Mouse (Mus musculus) limb, embryonic 11.5 days (tissue): ENCODE results near the gene Nrip2. TPM values are rescaled to one million over a fixed set of nuclear protein-coding genes. Genes with fewer than 3 reads are reported as not detected.

ENCODE experiments used
- ATAC-seq: fragments of 200-750 bp; cut with Nextera tagmentation; 2 replicates; pipeline ENCODE4 v1.8.0; 2017; ENCODE audit warnings: low read depth; ENCODE audit not compliant: insufficient number of reproducible peaks, low FRiP score, low TSS enrichment
- DNase-seq: peaks from one replicate; pipeline ENCODE4 v3.0.0-alpha.2; 2015; ENCODE audit warnings: low spot score
- H3K27ac ChIP-seq: fragments of 300-500 bp; sonication (generic); replicated peaks from 2 replicates; pipeline ENCODE4 v1.5.1; 2014; ENCODE audit warnings: low read depth, mild to moderate bottlenecking, low read length
- H3K27me3 ChIP-seq: fragments of 300-500 bp; sonication (generic); 2 replicates; pipeline ENCODE4 v1.6.1; 2014; ENCODE audit warnings: mild to moderate bottlenecking, low read length, mixed read lengths; ENCODE audit not compliant: control insufficient read depth, insufficient read depth
- H3K36me3 ChIP-seq: fragments of 300-500 bp; sonication (generic); 2 replicates; pipeline ENCODE4 v1.6.1; 2014; ENCODE audit warnings: mild to moderate bottlenecking, low read length, moderate library complexity, mixed read lengths; ENCODE audit not compliant: control insufficient read depth, insufficient read depth
- H3K4me1 ChIP-seq: fragments of 300-500 bp; sonication (generic); 2 replicates; pipeline ENCODE4 v1.6.1; 2014; ENCODE audit warnings: low read length, mixed read lengths; ENCODE audit not compliant: control insufficient read depth, insufficient read depth
- H3K4me2 ChIP-seq: fragments of 300-500 bp; sonication (generic); 2 replicates; pipeline ENCODE4 v1.6.1; 2014; ENCODE audit warnings: low read depth, mild to moderate bottlenecking, moderate library complexity; ENCODE audit not compliant: severe bottlenecking
- H3K4me3 ChIP-seq: fragments of 300-500 bp; sonication (generic); 2 replicates; pipeline ENCODE4 v1.5.1; 2014; ENCODE audit warnings: low read depth, low read length
- H3K9ac ChIP-seq: fragments of 300-500 bp; sonication (generic); 2 replicates; pipeline ENCODE4 v1.6.1; 2014; ENCODE audit warnings: mild to moderate bottlenecking, low read length
- H3K9me3 ChIP-seq: fragments of 300-500 bp; sonication (generic); 2 replicates; pipeline ENCODE4 v1.6.1; 2016; ENCODE audit warnings: low read length; ENCODE audit not compliant: control insufficient read depth
- whole genome bisulfite sequencing: fragments of 180-500 bp; shearing (Covaris S2); extraction: QIAGEN DNeasy Blood & Tissue Kit; methylation state at CpG from one replicate; pipeline ENCODE4 v1.1.7; 2014; 5-methylcytosine and 5-hydroxymethylcytosine counted together
- polyA plus RNA-seq: library from polyadenylated mRNA; unstranded; fragments of >200 nt; fragmentation: Nextera tagmentation; extraction: Ambion mirVana; gene quantifications from 2 replicates; pipeline ENCODE4 v1.2.1, GENCODE M21; 2014

Nrip2 gene
- polyA plus RNA-seq, 1 experiment from 2014 or later = 2.1 TPM

- no peaks in the 10 kb centered on the region for H3K4me1 ChIP-seq
- no peaks in the 10 kb centered on the region for H3K9me3 ChIP-seq
- H3K4me3 ChIP-seq = no peak overlapping the region
- H3K27ac ChIP-seq = no peak overlapping the region
- DNase-seq (no peak), ATAC-seq (no peak)
- H3K27me3 ChIP-seq = no peaks in the 10 kb centered on the region
- no peak overlapping the region for H3K9ac ChIP-seq
- 87% methylated on average over 7 of the region's 7 CpGs for WGBS
- H3K4me2 ChIP-seq = no peak overlapping the region
- peaks cover 14% of the 10 kb centered on the region for H3K36me3 ChIP-seq
Observed at GRCm38 (mm10) chr6:128408544-128409125, 9.5 kb downstream of the Nrip2 start.

- WGBS = 91% methylated on average over 13 of the region's 13 CpGs
- no peak overlapping the region for H3K4me2 ChIP-seq
- H3K9ac ChIP-seq = no peak overlapping the region
- no peak for DNase-seq
- H3K4me1 ChIP-seq = no peaks in the 10 kb centered on the region
- no peak overlapping the region for H3K27ac ChIP-seq
- no peak overlapping the region for H3K4me3 ChIP-seq
- ATAC-seq = no peak
- H3K36me3 ChIP-seq = peaks cover 18% of the 10 kb centered on the region
- no peaks in the 10 kb centered on the region for H3K27me3 ChIP-seq
- no peaks in the 10 kb centered on the region for H3K9me3 ChIP-seq
Observed at GRCm38 (mm10) chr6:128410305-128410704, 11.2 kb downstream of the Nrip2 start.

- Histone ChIP-seq H3K9me3 (no peaks in the 10 kb centered on the region), H3K27me3 (no peaks in the 10 kb centered on the region), H3K9ac (no peak overlapping the region), H3K36me3 (peaks cover 18% of the 10 kb centered on the region), H3K4me3 (no peak overlapping the region), H3K27ac (no peak overlapping the region), H3K4me1 (no peaks in the 10 kb centered on the region), H3K4me2 (no peak overlapping the region)
- ATAC-seq (peak; percentile 46; the same call in 1 of the 2 replicates), DNase-seq (peak; percentile 91)
- WGBS = 25% methylated on average over 3 of the region's 3 CpGs
Observed at GRCm38 (mm10) chr6:128411115-128411514, 12.0 kb downstream of the Nrip2 start.

DNA sequence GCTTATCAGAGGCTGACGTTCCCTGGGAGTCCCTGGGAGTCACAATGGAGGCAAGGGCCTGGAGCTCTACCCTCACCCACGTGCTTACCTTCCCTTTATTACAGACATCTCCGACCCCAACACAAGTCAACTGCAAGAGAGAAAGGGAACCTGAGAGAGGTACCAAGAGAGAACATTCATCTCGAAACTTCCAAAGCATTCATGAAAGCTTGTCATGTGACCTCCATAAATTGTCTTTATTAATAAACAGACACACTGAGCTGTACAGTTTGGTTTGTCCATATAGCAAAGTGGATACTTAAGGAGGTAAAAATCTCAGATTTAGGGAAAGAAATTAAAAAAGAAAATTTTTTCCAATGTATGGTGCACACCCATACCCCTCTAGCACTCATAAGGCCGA lies 17.1 kb downstream of the Nrip2 start:
- H3K36me3 ChIP-seq = peaks cover 4% of the 10 kb centered on the region; the same call in 1 of the 2 replicates
- ATAC-seq = no peak
- no peak overlapping the region for H3K9ac ChIP-seq
- H3K27ac ChIP-seq = no peak overlapping the region
- no peak overlapping the region for H3K4me3 ChIP-seq
- no peak overlapping the region for H3K4me2 ChIP-seq
- WGBS = 89% methylated on average over 5 of the region's 5 CpGs
- H3K27me3 ChIP-seq = no peaks in the 10 kb centered on the region
- H3K4me1 ChIP-seq = no peaks in the 10 kb centered on the region
- no peaks in the 10 kb centered on the region for H3K9me3 ChIP-seq
- DNase-seq = no peak

GRCm38 (mm10) chr6:128418076-128418475 lies 19.0 kb downstream of the Nrip2 start:
- no peak for ATAC-seq
- H3K27me3 ChIP-seq = no peaks in the 10 kb centered on the region
- H3K9me3 ChIP-seq = no peaks in the 10 kb centered on the region
- WGBS = 94% methylated on average over 1 of the region's 1 CpGs
- H3K27ac ChIP-seq = no peak overlapping the region
- H3K4me1 ChIP-seq = no peaks in the 10 kb centered on the region
- DNase-seq = no peak
- no peak overlapping the region for H3K9ac ChIP-seq
- H3K4me3 ChIP-seq = no peak overlapping the region
- peaks cover 4% of the 10 kb centered on the region; the same call in 1 of the 2 replicates for H3K36me3 ChIP-seq
- H3K4me2 ChIP-seq = no peak overlapping the region

GRCm38 (mm10) chr6:128421036-128421435 lies 21.9 kb downstream of the Nrip2 start:
- Histone ChIP-seq H3K27ac (no peak overlapping the region), H3K9me3 (no peaks in the 10 kb centered on the region), H3K4me2 (no peak overlapping the region), H3K4me1 (0 out of 2 replicates have a peak, but pooled peaks cover 4% of the 10 kb centered on the region), H3K36me3 (no peaks in the 10 kb centered on the region), H3K27me3 (no peaks in the 10 kb centered on the region), H3K9ac (no peak overlapping the region), H3K4me3 (no peak overlapping the region)
- WGBS = 86% methylated on average over 2 of the region's 2 CpGs
- ATAC-seq (no peak), DNase-seq (no peak)

- Histone ChIP-seq H3K9ac (no peak overlapping the region), H3K27ac (no peak overlapping the region), H3K4me2 (no peak overlapping the region), H3K4me1 (0 out of 2 replicates have a peak, but pooled peaks cover 4% of the 10 kb centered on the region), H3K9me3 (no peaks in the 10 kb centered on the region), H3K27me3 (no peaks in the 10 kb centered on the region), H3K4me3 (no peak overlapping the region), H3K36me3 (no peaks in the 10 kb centered on the region)
- 87% methylated on average over 3 of the region's 3 CpGs for WGBS
- DNase-seq (no peak), ATAC-seq (no peak)
Observed at GRCm38 (mm10) chr6:128421480-128421879, 22.4 kb downstream of the Nrip2 start.

- peaks cover 4% of the 10 kb centered on the region; the same call in 1 of the 2 replicates for H3K36me3 ChIP-seq
Observed at GRCm38 (mm10) chr6:128423496-128424268, 24.6 kb downstream of the Nrip2 start.

More at GRCm38 (mm10) chr6:128423496-128424268, 24.6 kb downstream of the Nrip2 start:
- 52% methylated on average over 15 of the region's 16 CpGs for WGBS
- Histone ChIP-seq H3K27ac (no peak overlapping the region), H3K27me3 (no peaks in the 10 kb centered on the region), H3K4me1 (0 out of 2 replicates have a peak, but pooled peaks cover 4% of the 10 kb centered on the region), H3K9me3 (no peaks in the 10 kb centered on the region), H3K4me3 (peak overlapping the region; percentile 65), H3K4me2 (peak overlapping the region; percentile 68), H3K9ac (peak overlapping the region; percentile 77)
- no peak for DNase-seq
- ATAC-seq = no peak
